Mouse (Mus musculus) heart, embryonic 15.5 days (tissue): ENCODE measurements around the gene Tm9sf1. TPM values are rescaled to one million over a fixed set of nuclear protein-coding genes. Genes with fewer than 3 reads are reported as not detected.

Source experiments
- ATAC-seq: fragments of 200-750 bp; cut with Nextera tagmentation; replicated peaks from 2 replicates; pipeline ENCODE4 v1.8.0; 2017; ENCODE audit warnings: low read depth, moderate TSS enrichment; ENCODE audit not compliant: insufficient number of reproducible peaks, insufficient read depth, low FRiP score
- H3K27ac ChIP-seq: fragments of 300-500 bp; sonication (generic); 2 replicates; pipeline ENCODE4 v1.5.1; 2015; ENCODE audit warnings: mild to moderate bottlenecking, inconsistent platforms
- H3K27me3 ChIP-seq: fragments of 300-500 bp; sonication (generic); 2 replicates; pipeline ENCODE4 v1.6.1; 2015; ENCODE audit warnings: inconsistent platforms
- H3K36me3 ChIP-seq: fragments of 300-500 bp; sonication (generic); 2 replicates; pipeline ENCODE4 v1.6.1; 2015; ENCODE audit warnings: mild to moderate bottlenecking, inconsistent platforms
- H3K4me1 ChIP-seq: fragments of 300-500 bp; sonication (generic); replicated peaks from 2 replicates; pipeline ENCODE4 v1.6.1; 2015; ENCODE audit warnings: inconsistent platforms
- H3K4me2 ChIP-seq: fragments of 300-500 bp; sonication (generic); 2 replicates; pipeline ENCODE4 v1.6.1; 2015; ENCODE audit warnings: inconsistent platforms, mild to moderate bottlenecking, moderate library complexity
- H3K4me3 ChIP-seq: fragments of 300-500 bp; sonication (generic); 2 replicates; pipeline ENCODE4 v1.5.1; 2015; ENCODE audit warnings: mild to moderate bottlenecking, inconsistent platforms
- H3K9ac ChIP-seq: fragments of 300-500 bp; sonication (generic); 2 replicates; pipeline ENCODE4 v1.6.1; 2015; ENCODE audit warnings: mild to moderate bottlenecking, inconsistent platforms
- H3K9me3 ChIP-seq: fragments of 300-500 bp; sonication (generic); replicated peaks from 2 replicates; pipeline ENCODE4 v1.6.1; 2016; ENCODE audit warnings: inconsistent platforms
- WGBS: fragments of 180-500 bp; shearing (Covaris S2); methylation state at CpG from one replicate; pipeline ENCODE4 v1.1.7; 2015; ENCODE audit warnings: mixed read lengths; 5-methylcytosine and 5-hydroxymethylcytosine counted together
- polyA plus RNA-seq: library from polyadenylated mRNA; unstranded; fragments of >200 nt; fragmentation: Nextera tagmentation; extraction: Ambion mirVana; gene quantifications from 2 replicates; pipeline ENCODE4 v1.2.1, GENCODE M21; 2015

Gene Tm9sf1
- polyA plus RNA-seq, 1 experiment from 2014 or later: 76.8 TPM

DNA sequence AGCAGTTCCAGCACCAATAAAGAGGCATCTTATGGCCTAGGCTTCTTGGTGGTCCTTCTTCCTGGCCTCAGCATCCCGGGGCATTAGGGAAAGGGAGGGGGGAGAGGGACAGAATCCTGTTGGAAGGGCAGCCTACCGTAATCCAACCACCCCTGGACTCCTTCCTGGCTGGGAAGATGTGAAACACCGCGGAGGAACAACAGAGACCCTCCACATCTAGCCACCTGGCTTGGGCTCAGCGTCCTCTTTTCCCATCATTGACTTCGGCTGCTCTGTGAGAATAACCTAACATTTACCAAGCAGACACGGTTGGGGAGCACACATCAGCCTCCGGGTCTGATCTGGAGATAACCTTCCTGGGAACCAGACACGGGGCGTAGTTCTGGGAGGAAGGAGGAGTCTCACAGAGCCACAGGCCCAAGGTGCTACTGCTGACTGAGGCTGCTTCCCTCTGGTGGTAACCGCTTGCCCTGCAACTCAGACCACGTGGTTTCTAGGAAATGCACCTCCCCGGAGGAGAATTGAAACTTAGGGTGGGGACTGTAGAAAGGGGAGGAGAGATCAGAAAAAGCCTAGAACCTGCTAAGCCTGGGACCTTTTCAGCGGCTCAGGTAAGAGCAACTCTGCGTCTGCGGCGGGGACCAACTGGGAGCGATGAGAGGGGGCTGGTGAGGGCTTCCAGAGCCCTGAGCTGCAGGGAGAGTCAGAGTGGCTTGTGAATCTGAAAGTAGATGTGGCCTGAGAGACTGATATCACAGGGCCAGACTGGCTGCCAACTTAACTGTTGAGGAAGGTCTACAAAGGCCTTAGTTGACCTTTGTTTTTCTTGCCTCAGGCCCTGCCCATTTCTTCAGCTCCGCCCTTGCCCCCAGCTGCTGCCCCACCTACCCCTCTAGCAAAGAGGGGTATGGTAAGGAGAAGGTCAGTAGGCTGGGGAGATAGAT, 39.7 kb downstream of the Tm9sf1 start:
- H3K9ac ChIP-seq: peak overlapping the region; percentile 69
- H3K4me3 ChIP-seq: peak overlapping the region; percentile 55
- H3K27ac ChIP-seq: peak overlapping the region; percentile 82
- H3K4me2 ChIP-seq: peak overlapping the region; percentile 75
- WGBS: 14% methylated on average over 19 of the region's 19 CpGs
- H3K9me3 ChIP-seq: no peaks in the 10 kb centered on the region
- peak; percentile 82 for ATAC-seq
- H3K4me1 ChIP-seq: peaks cover 18% of the 10 kb centered on the region
- no peaks in the 10 kb centered on the region for H3K27me3 ChIP-seq
- peaks cover 59% of the 10 kb centered on the region for H3K36me3 ChIP-seq

DNA sequence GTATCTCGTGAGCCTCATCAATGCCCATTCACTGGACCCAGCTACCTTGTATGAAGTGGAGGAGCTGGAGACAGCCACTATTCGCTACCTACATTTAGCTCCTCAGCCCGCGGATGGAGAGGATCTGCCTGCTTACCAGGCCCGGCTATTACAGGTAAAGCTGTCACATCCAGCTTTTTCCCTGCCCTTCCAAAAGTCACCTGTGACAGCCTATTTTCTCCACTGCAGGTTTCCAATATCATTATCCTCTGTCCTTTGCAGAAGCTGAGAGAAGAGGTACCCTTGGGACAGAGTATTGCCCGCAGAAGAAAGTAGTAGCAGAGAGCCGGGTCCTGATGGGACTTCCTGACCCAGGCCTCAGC, 40.4 kb downstream of the Tm9sf1 start, which contains the start of gene Irf9:
Gene Irf9, plus strand, starts transcription at position 301 of the 362 bp plus-strand sequence.
- Histone ChIP-seq H3K36me3 (peaks cover 61% of the 10 kb centered on the region), H3K9ac (peak within 1 kb of the TSS; percentile 69), H3K4me2 (peak within 1 kb of the TSS; percentile 75), H3K27me3 (no peaks in the 10 kb centered on the region), H3K27ac (peak within 1 kb of the TSS; percentile 82), H3K9me3 (no peaks in the 10 kb centered on the region), H3K4me3 (peak within 1 kb of the TSS; percentile 55), H3K4me1 (peaks cover 18% of the 10 kb centered on the region)
- no peak for ATAC-seq
- 83% methylated on average over 7 of the region's 7 CpGs for WGBS

DNA sequence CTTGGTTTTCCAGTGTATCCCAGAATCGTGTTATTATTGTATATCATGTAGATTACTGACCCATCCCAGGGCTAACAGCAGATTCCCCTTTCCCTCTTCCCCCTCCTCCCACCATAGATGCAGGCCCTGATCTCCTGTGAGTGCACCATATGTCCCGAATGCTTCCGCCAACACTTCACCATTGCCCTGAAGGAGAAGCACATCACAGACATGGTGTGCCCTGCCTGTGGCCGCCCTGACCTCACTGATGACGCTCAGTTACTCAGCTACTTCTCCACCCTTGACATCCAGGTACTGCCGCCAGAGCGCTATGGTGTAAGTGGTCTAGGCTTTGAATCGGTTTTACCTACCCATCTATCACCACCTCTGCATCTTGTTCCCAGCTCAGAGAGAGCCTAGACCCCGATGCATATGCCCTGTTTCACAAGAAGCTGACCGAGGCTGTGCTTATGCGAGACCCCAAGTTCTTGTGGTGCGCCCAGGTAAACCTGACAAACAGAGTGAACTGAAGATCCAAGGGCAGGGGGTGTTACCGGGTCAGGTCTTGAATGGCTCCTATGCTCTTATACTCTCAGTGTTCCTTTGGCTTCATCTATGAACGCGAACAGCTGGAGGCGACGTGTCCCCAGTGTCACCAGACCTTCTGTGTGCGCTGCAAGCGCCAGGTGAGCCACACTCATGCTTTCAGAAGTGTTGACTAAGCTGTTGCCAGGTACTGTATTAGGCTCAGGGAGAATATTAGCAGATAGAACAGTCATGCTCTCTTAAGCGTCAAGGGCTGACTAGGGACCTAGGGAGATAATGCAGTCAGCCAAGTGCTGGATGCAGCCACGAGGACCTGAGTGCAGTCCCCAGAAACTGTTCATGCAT, 44.9 kb downstream of the Tm9sf1 start:
- ATAC-seq: no peak
- Histone ChIP-seq H3K36me3 (peaks cover 80% of the 10 kb centered on the region), H3K4me2 (no peak overlapping the region), H3K27me3 (no peaks in the 10 kb centered on the region), H3K4me1 (peaks cover 4% of the 10 kb centered on the region; the same call in 1 of the 2 replicates), H3K4me3 (no peak overlapping the region), H3K27ac (no peak overlapping the region), H3K9ac (no peak overlapping the region), H3K9me3 (no peaks in the 10 kb centered on the region)
- WGBS: 93% methylated on average over 21 of the region's 21 CpGs

DNA sequence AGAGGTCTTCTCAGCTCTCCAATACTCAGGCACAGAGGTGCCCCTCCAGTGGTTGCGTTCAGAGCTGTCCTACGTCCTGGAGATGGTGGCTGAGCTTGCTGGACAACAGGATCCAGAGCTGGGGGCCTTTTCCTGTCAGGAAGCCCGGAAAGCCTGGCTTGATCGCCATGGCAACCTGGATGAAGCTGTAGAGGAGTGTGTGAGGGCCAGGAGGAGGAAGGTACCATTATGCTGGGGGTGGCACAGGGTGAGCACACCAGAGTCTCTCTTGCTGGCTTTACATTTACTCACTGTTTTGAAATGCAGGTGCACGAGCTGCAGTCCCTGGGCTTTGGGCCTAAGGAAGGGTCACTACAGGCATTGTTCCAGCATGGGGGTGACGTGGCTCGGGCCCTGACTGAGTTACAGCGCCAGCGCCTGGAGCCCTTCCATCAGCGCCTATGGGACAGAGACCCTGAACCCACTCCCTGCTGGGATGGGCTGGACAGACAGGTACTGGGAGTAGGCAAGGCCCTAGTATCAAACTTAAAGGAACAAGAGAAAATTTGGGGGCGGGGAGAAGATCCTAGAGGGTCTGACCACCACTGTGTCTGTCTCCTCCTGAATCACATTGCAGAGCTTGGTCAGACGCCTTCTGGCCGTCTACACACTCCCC, 47.4 kb downstream of the Tm9sf1 start:
- Histone ChIP-seq H3K27me3 (no peaks in the 10 kb centered on the region), H3K9ac (no peak overlapping the region), H3K4me2 (no peak overlapping the region), H3K36me3 (peaks cover 58% of the 10 kb centered on the region), H3K4me3 (no peak overlapping the region), H3K9me3 (no peaks in the 10 kb centered on the region), H3K4me1 (peaks cover 16% of the 10 kb centered on the region), H3K27ac (0 out of 2 replicates have a peak overlapping the region, but pooled peaks have one; percentile 4)
- 76% methylated on average over 13 of the region's 13 CpGs for WGBS
- no peak for ATAC-seq

DNA sequence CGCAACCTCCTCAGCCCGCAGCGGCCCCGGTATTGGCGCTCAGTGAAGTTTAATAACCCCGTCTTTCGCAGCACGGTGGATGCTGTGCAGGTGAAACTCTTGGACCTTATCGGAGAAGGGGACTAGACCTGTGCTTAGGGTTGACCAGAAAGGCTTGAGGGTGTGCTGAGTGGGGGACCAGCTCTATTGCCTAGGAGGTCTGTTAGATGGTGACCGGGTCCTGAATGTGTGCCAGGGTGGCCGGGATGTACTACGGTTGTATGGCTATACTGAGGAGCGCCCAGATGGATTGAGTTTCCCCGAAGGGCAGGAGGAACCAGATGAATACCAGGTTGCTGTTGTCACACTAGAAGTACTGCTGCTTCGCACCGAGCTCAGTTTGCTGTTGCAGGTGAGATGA, 51.4 kb downstream of the Tm9sf1 start:
- Histone ChIP-seq H3K4me2 (peak overlapping the region; percentile 92), H3K36me3 (peaks cover 34% of the 10 kb centered on the region), H3K9ac (peak overlapping the region; percentile 88), H3K4me3 (peak overlapping the region; percentile 85), H3K27ac (peak overlapping the region; percentile 96), H3K4me1 (peaks cover 26% of the 10 kb centered on the region), H3K27me3 (no peaks in the 10 kb centered on the region), H3K9me3 (no peaks in the 10 kb centered on the region)
- 2% methylated on average over 16 of the region's 16 CpGs for WGBS
- no peak for ATAC-seq

DNA sequence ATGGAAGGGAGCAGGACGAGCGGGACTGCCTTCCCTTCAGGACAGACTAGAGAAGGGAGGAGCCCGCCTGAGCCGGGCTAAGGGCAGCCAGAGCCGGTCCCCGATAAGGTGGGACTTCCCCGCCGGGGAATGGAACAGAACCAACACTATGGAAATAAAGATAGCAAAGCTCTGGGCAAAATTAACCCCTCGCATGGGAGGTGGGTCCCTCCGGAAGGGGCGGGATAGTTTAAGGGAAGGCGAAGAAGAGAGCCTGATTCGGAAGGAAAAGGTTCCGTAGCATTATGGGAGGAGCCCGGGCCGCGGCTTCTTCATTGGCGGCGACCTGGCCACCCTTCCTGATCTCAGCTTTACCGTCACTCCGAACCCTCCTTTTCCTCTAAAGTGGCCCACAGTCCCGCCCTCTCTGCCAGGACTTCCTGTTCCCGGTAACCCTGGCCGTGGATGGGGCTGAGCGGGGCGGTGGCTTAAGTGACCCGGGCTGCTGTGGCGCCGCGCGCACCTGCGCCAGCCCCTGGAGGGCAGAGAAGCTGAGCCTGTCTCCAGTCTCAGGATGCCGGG, 52.2 kb downstream of the Tm9sf1 start, which contains the start of gene Rnf31:
Gene Rnf31, plus strand, starts transcription at position 378 of the 561 bp plus-strand sequence.
- H3K4me1 ChIP-seq: peaks cover 26% of the 10 kb centered on the region
- H3K9ac ChIP-seq: peak within 1 kb of the TSS; percentile 88
- ATAC-seq: peak; percentile 89
- no peaks in the 10 kb centered on the region for H3K27me3 ChIP-seq
- H3K9me3 ChIP-seq: no peaks in the 10 kb centered on the region
- WGBS: under 1% methylated on average over 33 of the region's 33 CpGs
- peak within 1 kb of the TSS; percentile 92 for H3K4me2 ChIP-seq
- peaks cover 29% of the 10 kb centered on the region for H3K36me3 ChIP-seq
- peak within 1 kb of the TSS; percentile 85 for H3K4me3 ChIP-seq
- peak within 1 kb of the TSS; percentile 96 for H3K27ac ChIP-seq

DNA sequence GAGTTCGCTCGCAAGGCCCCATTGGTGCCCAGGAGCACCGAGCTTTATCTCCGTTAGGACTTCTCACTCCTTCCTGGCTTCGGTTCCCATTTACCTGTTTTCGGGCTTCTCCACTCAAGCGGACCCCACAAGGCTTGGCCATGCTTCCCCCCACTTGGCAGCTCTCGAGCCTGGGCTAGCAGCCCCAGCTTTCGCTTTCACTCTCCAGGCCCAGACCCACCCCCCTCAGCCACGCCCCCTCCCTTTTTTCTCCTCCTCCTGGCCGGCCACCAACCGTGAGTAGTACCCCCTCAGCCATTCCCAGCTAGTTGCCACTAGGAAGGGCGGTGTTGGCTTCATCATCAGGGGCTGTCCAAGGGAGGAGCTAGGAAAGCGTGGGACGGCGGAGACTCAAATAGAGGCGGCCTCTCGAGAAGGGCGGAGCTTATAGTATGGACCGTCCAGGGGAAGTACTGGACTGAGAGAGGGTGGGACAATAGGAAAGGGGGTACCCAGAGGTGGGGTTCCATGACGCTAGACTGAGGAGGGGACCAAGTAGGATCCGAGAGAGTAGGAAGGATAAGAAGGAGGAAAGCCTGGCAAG, 52.8 kb downstream of the Tm9sf1 start, which contains the start of gene Psme2:
Gene Psme2, minus strand, starts transcription at position 366 of the 583 bp plus-strand sequence.
- Histone ChIP-seq H3K4me1 (peaks cover 27% of the 10 kb centered on the region), H3K36me3 (peaks cover 24% of the 10 kb centered on the region), H3K27ac (peak within 1 kb of the TSS; percentile 96), H3K9me3 (no peaks in the 10 kb centered on the region), H3K9ac (peak within 1 kb of the TSS; percentile 88), H3K4me3 (peak within 1 kb of the TSS; percentile 85), H3K4me2 (peak within 1 kb of the TSS; percentile 92), H3K27me3 (no peaks in the 10 kb centered on the region)
- peak; percentile 96 for ATAC-seq
- under 1% methylated on average over 22 of the region's 22 CpGs for WGBS

DNA sequence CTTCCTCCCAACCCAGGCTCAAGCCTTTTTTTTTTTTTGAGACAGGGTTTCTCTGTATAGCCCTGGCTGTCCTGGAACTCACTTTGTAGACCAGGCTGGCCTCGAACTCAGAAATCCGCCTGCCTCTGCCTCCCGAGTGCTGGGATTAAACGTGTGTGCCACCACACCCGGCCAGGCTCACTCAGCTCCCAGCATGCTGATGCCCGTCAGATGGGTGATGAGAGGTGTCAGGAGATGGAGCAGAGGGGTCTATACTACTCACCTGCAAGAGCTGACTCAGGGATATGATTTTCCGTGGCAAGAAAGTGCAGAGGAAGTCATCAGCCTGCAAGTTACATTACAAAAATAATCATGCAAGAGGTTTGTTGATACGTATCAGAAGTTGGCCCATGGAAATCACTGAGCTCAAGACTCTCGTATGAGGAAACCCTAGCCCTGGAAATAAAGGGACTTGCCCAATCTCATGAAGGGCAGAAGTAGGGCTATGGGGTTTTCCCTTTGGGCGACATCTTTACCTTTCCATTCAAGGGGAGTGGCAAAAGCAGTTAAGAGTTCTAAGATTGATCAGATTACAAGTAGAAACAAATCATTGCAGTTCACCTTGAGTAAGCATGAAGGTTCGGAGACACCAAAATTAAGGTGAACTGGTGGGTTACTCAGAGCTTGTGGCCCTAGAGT, 53.7 kb downstream of the Tm9sf1 start:
- Histone ChIP-seq H3K27ac (peak overlapping the region; percentile 96), H3K36me3 (peaks cover 14% of the 10 kb centered on the region; the same call in 1 of the 2 replicates), H3K4me3 (peak overlapping the region; percentile 85), H3K9me3 (no peaks in the 10 kb centered on the region), H3K9ac (peak overlapping the region; percentile 61; the same call in 1 of the 2 replicates), H3K27me3 (no peaks in the 10 kb centered on the region), H3K4me2 (peak overlapping the region; percentile 92), H3K4me1 (peaks cover 33% of the 10 kb centered on the region)
- 77% methylated on average over 11 of the region's 11 CpGs for WGBS
- ATAC-seq: no peak

DNA sequence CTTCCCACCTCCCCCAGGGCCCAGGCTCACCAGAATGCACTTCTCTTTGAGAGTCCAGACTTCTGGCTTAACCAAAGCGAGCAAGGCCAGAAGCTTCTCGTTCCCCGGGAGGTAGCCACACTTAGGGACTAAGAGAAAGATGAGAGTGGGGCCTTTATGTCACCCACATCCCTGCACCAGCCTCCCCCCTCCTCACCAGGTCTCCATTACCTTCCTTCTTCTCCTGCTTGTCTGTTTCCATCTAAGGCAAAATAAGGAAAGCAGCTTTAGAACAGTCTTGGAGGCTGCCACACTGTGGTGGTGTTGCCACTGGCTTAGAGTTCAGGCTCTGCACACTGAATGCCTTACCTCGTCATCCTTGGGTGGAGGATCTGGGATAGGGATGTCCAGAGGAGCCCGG, 54.3 kb downstream of the Tm9sf1 start:
- no peak overlapping the region for H3K9ac ChIP-seq
- 0 out of 2 replicates have a peak overlapping the region, but pooled peaks have one; percentile 85 for H3K4me3 ChIP-seq
- peaks cover 38% of the 10 kb centered on the region for H3K4me1 ChIP-seq
- no peaks in the 10 kb centered on the region for H3K27me3 ChIP-seq
- H3K27ac ChIP-seq: no peak overlapping the region
- no peak overlapping the region for H3K4me2 ChIP-seq
- WGBS: 86% methylated on average over 5 of the region's 5 CpGs
- ATAC-seq: no peak
- no peaks in the 10 kb centered on the region for H3K9me3 ChIP-seq
- H3K36me3 ChIP-seq: peaks cover 8% of the 10 kb centered on the region; the same call in 1 of the 2 replicates

DNA sequence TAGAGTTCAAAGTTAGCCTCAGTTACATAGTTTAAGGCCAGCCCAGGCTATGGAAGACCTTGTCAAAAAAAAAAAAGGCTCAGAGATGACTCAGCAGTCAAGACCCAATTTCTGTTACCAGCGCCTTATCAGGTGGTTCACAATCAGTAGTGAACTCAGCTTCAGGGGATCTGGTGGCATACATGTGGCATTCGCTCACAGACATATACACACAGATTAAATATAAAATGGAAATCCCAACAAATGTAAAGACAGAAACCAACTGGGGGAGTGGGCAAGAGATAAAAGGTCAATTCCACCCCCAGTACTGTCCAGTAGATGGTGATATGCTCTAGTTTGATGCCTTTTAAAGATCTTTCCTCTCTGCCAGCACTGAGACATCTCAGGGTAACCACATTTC, 57.5 kb downstream of the Tm9sf1 start:
- no peak overlapping the region for H3K27ac ChIP-seq
- H3K4me2 ChIP-seq: no peak overlapping the region
- peaks cover 23% of the 10 kb centered on the region for H3K4me1 ChIP-seq
- 89% methylated on average over 2 of the region's 2 CpGs for WGBS
- H3K9me3 ChIP-seq: no peaks in the 10 kb centered on the region
- no peak overlapping the region for H3K4me3 ChIP-seq
- ATAC-seq: no peak
- H3K27me3 ChIP-seq: no peaks in the 10 kb centered on the region
- peaks cover 14% of the 10 kb centered on the region; the same call in 1 of the 2 replicates for H3K36me3 ChIP-seq
- no peak overlapping the region for H3K9ac ChIP-seq
